Mouse (Mus musculus) cortical plate, adult 2 months (tissue): ENCODE results near the gene Enam.

ENCODE experiments used
- CTCF ChIP-seq: fragments of 200-500 bp; IDR thresholded peaks from 2 replicates; pipeline ENCODE4 v1.5.1; 2011; ENCODE audit warnings: mild to moderate bottlenecking, control low read depth, low read length; ENCODE audit not compliant: insufficient read depth; ENCODE audit errors: extremely low read depth
- POLR2A ChIP-seq: fragments of 200-500 bp; IDR thresholded peaks from 2 replicates; pipeline ENCODE4 v1.6.1; 2011; ENCODE audit warnings: mild to moderate bottlenecking, low read length, control low read depth; ENCODE audit not compliant: insufficient read depth; ENCODE audit errors: extremely low read depth

DNA sequence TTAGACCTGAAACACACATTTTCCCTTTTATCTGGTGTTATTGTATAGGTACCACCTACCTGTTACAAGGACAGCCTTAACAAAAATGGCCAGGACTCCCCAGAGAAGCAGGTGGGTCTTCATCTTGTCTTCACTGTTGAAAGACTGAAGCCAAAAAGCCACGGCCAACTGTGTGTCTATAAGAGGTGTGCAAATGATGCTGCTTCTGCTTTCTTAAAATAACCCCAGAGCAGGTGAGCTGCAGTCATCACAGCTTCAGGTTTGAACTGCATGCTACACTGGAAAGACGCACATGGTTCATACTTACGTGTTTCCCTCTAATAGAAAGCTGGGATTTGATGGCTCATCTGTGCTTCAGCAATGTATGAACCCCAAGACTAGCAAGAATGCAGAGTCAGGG is 39.9 kb downstream of the Enam start, which contains the start of gene Jchain:
- TF ChIP-seq POLR2A, result no peak
- TF ChIP-seq CTCF, result no peak
